Mouse (Mus musculus) mouse embryonic stem cell (cell line): ENCODE measurements around the gene Obp2a.
"Not testable (repeated sequence)": the region's sequence is repeated elsewhere in the genome, so short reads cannot be mapped to it uniquely, and the experiment has no call there.

Source experiments
- in situ Hi-C, 2 experiments: fragments of 300-500 bp; cut with MboI; formaldehyde crosslinking; loops; 1 replicate in 1 of 2; 3 replicates in 1 of 2; pipeline ENCODE4 v1.14.3; 2019 to 2020; ENCODE audit warnings: low sequenced_read_pairs in 2 of 2, low pct_unique_long_range_greater_than_20kb in 1 of 2, mixed read lengths in 1 of 2; ENCODE audit not compliant: unreplicated experiment in 1 of 2

Obp2a gene

GRCm38 (mm10) chr2:25706643-25707481 lies 7.0 kb downstream of the Obp2a start, which contains the start of gene Bmyc:
Gene Bmyc, plus strand, starts transcription at chr2:25706739.
- in situ Hi-C loops, result no loop called here

GRCm38 (mm10) chr2:25708121-25708520 lies 8.3 kb downstream of the Obp2a start:
- in situ Hi-C loops, result no loop called here

GRCm38 (mm10) chr2:25709056-25709455 lies 9.2 kb downstream of the Obp2a start:
- in situ Hi-C loops, result not testable (repeated sequence)

- in situ Hi-C loops, result not testable (repeated sequence)
These were observed 9.9 kb downstream of the Obp2a start for GRCm38 (mm10) chr2:25709791-25710190.

GRCm38 (mm10) chr2:25711641-25712040 lies 11.8 kb downstream of the Obp2a start:
- in situ Hi-C loops, result not testable (repeated sequence)

- in situ Hi-C loops, result no loop called here
These were observed 17.4 kb downstream of the Obp2a start for GRCm38 (mm10) chr2:25717222-25717621.

GRCm38 (mm10) chr2:25733199-25733930 lies 33.5 kb downstream of the Obp2a start:
- in situ Hi-C loops, result no loop called here

GRCm38 (mm10) chr2:25736709-25737108 lies 36.9 kb downstream of the Obp2a start, which contains the start of gene Obp2b:
Gene Obp2b, plus strand, starts transcription at chr2:25737009.
- in situ Hi-C loops, result not testable (repeated sequence)

- in situ Hi-C loops, result no loop called here
These were observed 41.8 kb downstream of the Obp2a start for GRCm38 (mm10) chr2:25741671-25742070.
